Mouse (Mus musculus): ENCODE results near the gene Syt12.

Syt12 gene

GRCm38 (mm10) chr19:4477345-4478189, at the start of gene Syt12:
Gene Syt12, minus strand, starts transcription at chr19:4477447.
- no peak for DNase-seq

GRCm38 (mm10) chr19:4521426-4522050, 44.3 kb upstream of the Syt12 start:
- DNase-seq: no peak

DNA sequence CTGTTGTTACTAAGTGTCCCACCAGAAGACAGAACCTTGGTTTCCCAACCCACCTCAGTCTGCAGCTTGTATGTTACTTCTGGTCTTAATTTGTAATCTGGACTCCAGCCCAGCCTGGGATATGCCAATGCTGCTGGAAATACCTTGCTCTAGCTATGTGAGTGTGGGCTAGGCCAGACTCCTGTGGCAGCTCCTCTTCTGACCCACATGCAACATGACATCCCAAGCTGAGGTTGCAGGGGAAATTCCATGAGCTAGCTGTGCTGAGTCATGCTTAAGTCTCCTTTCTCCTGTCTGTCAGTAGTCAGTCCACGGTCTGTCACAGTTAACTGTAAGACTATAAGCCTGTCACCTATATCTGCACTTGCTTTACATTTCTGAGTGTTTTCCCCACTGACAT, 40.2 kb upstream of the Syt12 start:
- DNase-seq: no peak

GRCm38 (mm10) chr19:4516288-4516687, 39.0 kb upstream of the Syt12 start:
- DNase-seq: no peak

GRCm38 (mm10) chr19:4515746-4516145, 38.5 kb upstream of the Syt12 start:
- no peak for DNase-seq

- no peak for DNase-seq
Measured at GRCm38 (mm10) chr19:4513236-4513858, 36.1 kb upstream of the Syt12 start.

- DNase-seq: no peak
Measured at GRCm38 (mm10) chr19:4511116-4511841, 34.0 kb upstream of the Syt12 start.

DNA sequence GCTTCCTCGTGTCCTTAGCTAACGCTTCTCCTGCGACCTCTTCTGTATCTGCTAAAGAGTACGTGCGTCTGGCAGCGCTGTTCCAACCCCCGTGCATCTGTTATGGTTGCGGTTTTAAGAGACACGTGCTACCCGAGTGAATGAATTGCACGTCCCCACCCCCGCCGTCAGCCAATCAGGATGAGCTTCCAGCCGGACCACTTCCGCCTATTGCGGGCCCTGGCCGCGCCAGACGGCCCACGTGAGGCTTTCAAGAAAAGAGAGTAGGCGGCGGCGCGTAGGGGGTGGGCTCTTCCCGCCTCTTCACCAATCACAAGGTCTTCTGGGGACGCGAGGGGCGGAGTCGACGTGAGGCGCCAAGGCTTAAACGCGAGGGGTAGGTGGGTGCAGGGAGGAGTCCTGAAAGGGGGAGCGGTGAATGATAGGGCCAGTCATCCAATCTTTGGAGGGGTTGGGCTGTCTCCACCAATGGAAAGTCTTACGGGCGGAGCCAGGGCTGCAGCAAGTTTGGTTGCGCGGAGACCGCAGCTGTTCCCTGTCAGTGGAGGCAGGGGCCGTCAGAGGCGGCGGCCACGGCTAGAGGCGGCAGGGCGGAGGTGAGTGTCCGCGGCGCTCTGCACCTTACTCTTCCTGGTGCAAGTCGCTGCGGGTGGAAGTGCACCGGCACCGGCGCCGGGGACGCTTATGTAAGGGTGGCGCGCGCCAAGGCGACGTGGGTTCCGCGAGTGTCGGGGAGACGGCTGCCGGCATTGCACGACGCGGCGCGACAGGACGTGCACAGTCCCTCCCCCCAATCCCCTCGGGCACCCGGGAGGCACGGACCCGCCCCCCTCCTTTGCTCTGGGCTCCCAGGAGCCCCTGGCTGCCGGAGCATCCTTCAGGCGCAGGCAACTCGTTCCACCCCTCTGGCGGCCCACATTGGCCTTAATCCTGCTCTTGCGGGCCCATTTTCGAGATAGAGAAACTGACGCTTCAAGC, 33.0 kb upstream of the Syt12 start, which contains the start of gene Pcx:
Gene Pcx (plus strand): TSS at position 487 of the 978 bp plus-strand sequence.
- DNase-seq: peak; percentile 96

DNA sequence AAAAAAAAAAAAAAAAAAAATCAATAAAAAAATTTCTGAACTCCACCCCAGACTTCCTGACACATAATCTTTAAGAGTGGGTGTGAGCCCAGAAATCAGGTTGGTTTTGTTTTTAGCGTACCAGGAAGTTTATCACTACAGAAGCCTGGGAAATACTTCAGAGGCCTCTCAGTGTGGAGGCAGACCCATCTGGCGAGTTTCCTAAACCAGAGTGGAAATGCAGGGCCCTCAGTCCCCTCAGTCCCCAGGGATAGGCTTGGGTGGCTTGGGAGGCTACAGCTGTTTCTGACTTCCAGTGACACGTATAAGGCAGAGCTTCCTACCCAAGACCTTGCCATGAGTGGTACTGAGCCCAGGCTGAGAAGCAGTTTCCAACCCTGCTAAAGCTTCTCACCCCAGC, 30.5 kb upstream of the Syt12 start:
- DNase-seq: no peak

- no peak for DNase-seq
Measured at GRCm38 (mm10) chr19:4504830-4505229, 27.6 kb upstream of the Syt12 start.

GRCm38 (mm10) chr19:4502701-4503100, 25.5 kb upstream of the Syt12 start:
- DNase-seq: no peak

DNA sequence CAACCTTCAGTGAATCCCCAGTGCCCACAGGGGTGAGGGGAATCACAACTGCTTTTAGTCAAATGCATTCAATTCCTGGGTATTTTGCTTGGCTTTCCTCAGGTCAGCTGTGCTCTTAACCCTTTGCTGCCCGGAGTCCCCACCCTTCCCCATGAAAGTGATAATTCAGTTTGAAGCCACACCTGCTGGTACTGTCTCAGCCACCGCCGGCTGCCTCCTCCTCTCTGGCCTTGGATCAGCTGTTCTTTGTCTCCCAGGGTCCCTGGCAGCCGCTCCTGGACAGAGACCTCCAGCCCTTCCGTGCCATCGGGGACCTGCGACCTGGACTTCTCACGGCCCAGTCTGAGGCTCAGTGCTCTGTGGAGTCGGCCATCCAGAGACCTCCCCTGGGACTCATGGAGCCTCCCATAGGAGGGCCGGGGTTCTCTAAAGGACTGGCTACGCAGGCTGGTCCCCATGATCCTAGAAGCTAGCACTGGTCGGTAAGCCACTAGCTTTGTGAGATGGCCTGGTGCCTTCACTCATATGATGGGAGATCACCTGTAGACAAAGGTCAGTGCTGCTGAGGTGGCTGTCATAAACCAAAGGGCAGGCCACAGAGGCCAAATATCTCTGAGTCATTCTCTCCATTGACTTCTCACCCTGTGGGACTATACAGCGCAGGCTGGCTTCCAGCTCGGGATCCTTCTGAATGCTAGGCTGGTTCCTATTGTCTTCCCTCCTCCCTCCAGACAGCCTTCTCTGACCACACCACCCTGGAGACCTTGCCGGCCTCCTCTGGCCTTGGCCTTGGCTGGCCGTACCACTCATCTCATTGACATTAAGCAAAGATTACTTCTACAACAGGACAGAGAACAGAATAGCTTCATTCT, 21.1 kb upstream of the Syt12 start, which contains the start of gene 2010003K11Rik:
Gene 2010003K11Rik (minus strand): TSS at position 522 of the 872 bp plus-strand sequence.
- DNase-seq: no peak

- DNase-seq: peak; percentile 81
Measured at GRCm38 (mm10) chr19:4497263-4497973, 20.2 kb upstream of the Syt12 start.

DNA sequence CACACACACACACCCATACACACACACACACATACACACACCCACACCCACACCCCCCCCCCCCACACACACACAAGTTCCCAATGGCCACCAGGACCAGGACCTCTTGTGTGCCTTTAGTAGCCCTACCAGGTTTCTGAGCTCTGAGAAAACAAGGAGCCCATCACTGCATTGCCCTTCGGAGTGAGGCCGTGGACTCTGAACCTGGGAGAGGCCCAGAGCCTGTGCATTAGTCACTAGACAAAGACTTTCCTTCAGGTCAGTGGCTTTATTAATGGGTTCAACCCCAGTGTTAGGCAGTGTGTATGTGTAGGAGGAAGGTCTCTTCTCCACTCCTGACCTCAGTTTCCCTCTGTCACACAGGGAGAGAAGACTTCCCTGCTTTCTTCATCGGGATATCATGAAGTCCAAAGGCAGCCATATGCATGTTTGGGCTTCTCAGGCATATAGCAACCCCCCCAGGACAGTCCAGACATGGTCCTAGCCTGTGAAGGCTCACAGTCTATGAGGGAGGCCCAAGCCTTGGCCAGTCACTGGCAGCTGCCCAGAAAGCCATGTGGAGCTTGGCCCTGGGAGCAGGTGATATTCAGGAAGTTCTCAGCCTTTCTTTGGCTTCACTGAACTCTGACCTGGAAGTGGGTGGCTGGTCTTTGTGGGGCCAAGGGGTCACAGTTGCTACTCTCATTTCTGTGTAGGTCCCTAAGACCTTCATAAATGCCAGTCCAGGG, 19.5 kb upstream of the Syt12 start:
- DNase-seq: no peak

- no peak for DNase-seq
Measured at GRCm38 (mm10) chr19:4495814-4496213, 18.6 kb upstream of the Syt12 start.

- DNase-seq: no peak
Measured at GRCm38 (mm10) chr19:4494707-4495106, 17.5 kb upstream of the Syt12 start.

DNA sequence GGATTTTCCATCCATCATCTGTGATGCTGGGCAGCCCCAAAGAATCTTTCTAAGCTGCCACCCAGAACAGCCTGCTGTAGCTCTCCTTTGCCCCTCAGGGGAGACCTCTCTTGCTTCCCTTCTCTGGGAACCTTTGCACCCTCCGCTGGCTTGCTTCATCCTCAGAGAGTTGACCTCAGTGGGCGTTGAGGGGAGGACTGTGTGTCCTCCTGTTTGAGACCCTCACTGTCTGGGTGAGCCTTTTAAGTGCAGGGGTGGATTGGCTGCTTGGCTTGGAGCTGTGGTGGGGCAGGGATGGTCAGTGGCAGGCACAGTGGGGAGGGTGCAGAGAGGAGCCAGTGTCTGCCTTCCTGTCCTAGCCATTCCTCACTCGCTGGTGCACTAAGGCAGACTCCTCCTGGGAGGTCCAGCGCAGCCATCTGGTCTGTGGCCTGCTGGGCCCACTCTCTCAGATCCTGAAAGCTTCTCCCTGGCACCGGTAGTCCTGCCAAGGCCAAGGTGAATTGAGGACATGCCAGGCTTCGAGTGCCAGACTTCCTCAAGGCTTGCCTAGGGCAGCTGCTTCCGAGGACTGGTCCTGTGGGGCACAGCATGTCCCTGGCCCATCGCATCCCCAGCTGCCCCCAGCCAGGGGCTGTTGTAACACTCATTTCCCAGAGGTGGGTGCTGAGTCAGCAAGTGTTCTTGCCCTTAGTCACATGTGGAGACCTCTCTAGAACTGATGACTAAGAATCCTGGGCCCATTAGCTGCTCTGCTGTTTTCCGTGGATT, 15.5 kb upstream of the Syt12 start:
- peak; percentile 11 for DNase-seq

DNA sequence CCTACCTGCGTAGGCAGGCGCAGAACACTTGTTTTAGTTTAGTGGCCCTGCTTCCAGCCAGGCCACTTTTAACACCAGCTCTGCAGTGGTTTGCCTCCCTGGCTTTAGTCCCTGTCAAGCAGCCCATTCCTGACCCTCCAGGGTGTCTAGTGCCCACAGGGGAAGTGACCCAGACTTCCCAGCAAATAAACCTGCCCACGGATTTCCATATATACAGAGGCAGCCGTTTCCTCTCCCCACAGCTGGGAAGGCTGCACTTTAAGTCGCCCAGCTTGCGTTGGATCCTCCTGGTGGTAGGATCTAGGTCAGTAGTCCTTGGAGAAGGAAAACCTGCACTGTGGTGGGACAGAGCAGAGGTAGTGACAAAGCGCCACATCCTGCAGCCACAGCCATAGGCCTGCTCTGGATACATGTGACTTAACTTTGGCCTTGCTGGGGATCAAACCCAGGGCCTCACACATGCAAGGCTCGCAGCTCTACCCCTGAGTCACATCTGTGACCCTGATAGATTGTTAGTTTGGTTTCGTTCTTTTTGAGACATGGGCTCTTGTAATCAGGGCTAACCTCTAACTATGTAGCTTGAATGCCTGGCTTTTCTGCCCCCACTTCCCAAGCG, 13.9 kb upstream of the Syt12 start:
- no peak for DNase-seq

Measured in right cerebral cortex, postnatal 4 days (tissue).